Mouse (Mus musculus) myocyte (in vitro differentiated cells): ENCODE results near the gene Emd.

Experiments
- CEBPB ChIP-seq: IDR thresholded peaks from 2 replicates; pipeline ENCODE4 v1.6.1; 2011; ENCODE audit warnings: mild to moderate bottlenecking, moderate library complexity; ENCODE audit not compliant: poor library complexity, insufficient read depth, severe bottlenecking
- E2F4 ChIP-seq: IDR thresholded peaks from one replicate; pipeline ENCODE4 v1.6.1; 2011; ENCODE audit warnings: mild to moderate bottlenecking, control low read depth, moderate library complexity; ENCODE audit not compliant: insufficient read depth
- MAX ChIP-seq: IDR thresholded peaks from one replicate; pipeline ENCODE4 v1.6.1; 2011; ENCODE audit warnings: low read depth, mild to moderate bottlenecking, control low read depth
- MYOD1 ChIP-seq, 3 experiments: IDR thresholded peaks; one replicate each; pipeline ENCODE4 v1.6.1; 2011; ENCODE audit warnings: control low read depth in 2 of 3, low read depth in 2 of 3, mild to moderate bottlenecking in 2 of 3, moderate library complexity in 1 of 3; ENCODE audit not compliant: insufficient read length in 2 of 3, control insufficient read depth in 1 of 3
- MYOG ChIP-seq, 3 experiments: IDR thresholded peaks; one replicate each; pipeline ENCODE4 v1.6.1; 2011; ENCODE audit warnings: control low read depth in 2 of 3, low read depth in 2 of 3, mild to moderate bottlenecking in 2 of 3; ENCODE audit not compliant: insufficient read length in 2 of 3, control insufficient read depth in 1 of 3, insufficient read depth in 1 of 3
- POLR2A ChIP-seq: IDR thresholded peaks from one replicate; pipeline ENCODE4 v1.6.1; 2011; ENCODE audit warnings: low read depth, mild to moderate bottlenecking, control low read depth, moderate library complexity; ENCODE audit not compliant: insufficient read length
- POLR2AphosphoS2 ChIP-seq: IDR thresholded peaks from one replicate; pipeline ENCODE4 v1.6.1; 2011; ENCODE audit warnings: low read depth, control low read depth; ENCODE audit not compliant: insufficient read length
- REST ChIP-seq: IDR thresholded peaks from one replicate; pipeline ENCODE4 v1.6.1; 2011; ENCODE audit warnings: mild to moderate bottlenecking, control low read depth, moderate library complexity; ENCODE audit not compliant: insufficient read depth, insufficient read length
- SRF ChIP-seq: IDR thresholded peaks from one replicate; pipeline ENCODE4 v1.6.1; 2011; ENCODE audit warnings: low read depth; ENCODE audit not compliant: control insufficient read depth, insufficient read length
- TCF12 ChIP-seq: IDR thresholded peaks from one replicate; pipeline ENCODE4 v1.6.1; 2011; ENCODE audit warnings: mild to moderate bottlenecking, control low read depth; ENCODE audit not compliant: poor library complexity, insufficient read depth, severe bottlenecking
- TCF3 ChIP-seq: IDR thresholded peaks from one replicate; pipeline ENCODE4 v1.6.1; 2011; ENCODE audit warnings: low read depth, control low read depth; ENCODE audit not compliant: insufficient read length
- USF1 ChIP-seq: IDR thresholded peaks from one replicate; pipeline ENCODE4 v1.6.1; 2011; ENCODE audit warnings: low read depth, mild to moderate bottlenecking, control low read depth, moderate library complexity

GRCm38 (mm10) chrX:74257746-74258145, 3.3 kb downstream of the Emd start:
- TF ChIP-seq POLR2A: no peak
- TF ChIP-seq MAX: no peak
- no peak for TF ChIP-seq MYOD1 (IDR thresholded peaks at IDR 0.05; ENCODE audit: control insufficient read depth in 1 of 3, insufficient read length in 2 of 3, low read depth in 2 of 3)
- TF ChIP-seq TCF12: no peak
- TF ChIP-seq CEBPB: no peak
- no peak for TF ChIP-seq MYOG (IDR thresholded peaks at IDR 0.05; ENCODE audit: control insufficient read depth in 1 of 3, insufficient read depth in 1 of 3, insufficient read length in 2 of 3, low read depth in 2 of 3)
- TF ChIP-seq POLR2AphosphoS2: no peak
- no peak for TF ChIP-seq E2F4
- no peak for TF ChIP-seq USF1
- no peak for TF ChIP-seq REST
- TF ChIP-seq SRF: no peak
- no peak for TF ChIP-seq TCF3
